Mouse (Mus musculus): ENCODE measurements around the gene Dock10.

Dock10 gene

GRCm38 (mm10) chr1:80459923-80460322 is 298.4 kb downstream of the Dock10 start:
- DNase-seq (ENCODE audit: low spot score), result no peak

GRCm38 (mm10) chr1:80459477-80459876 is 298.9 kb downstream of the Dock10 start:
- DNase-seq (ENCODE audit: low spot score), result no peak

DNA sequence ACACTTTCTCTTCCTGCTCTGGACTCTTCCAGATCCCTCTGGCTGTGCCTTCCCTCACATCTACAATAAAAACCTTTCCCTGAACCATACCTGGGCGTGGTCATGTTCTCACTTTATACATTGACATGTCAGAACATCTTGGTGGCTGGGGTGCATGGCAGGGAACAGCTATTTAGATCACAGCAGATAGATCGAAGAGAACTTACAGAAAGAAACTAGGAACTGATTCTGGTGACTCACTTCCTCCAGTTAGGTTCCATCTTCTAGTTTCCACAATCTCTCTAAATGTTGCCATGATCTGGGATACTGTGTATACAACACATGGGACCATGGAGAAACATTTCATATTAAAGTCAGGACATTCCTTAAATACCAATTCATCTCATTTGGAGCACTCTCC is 304.4 kb downstream of the Dock10 start:
- DNase-seq (ENCODE audit: low spot score), result no peak

GRCm38 (mm10) chr1:80451914-80452549 is 306.3 kb downstream of the Dock10 start:
- DNase-seq (ENCODE audit: low spot score), result no peak
